Mouse (Mus musculus) hindbrain, postnatal 0 days (tissue): ENCODE results near the gene Endov. TPM values are rescaled to one million over a fixed set of nuclear protein-coding genes. Genes with fewer than 3 reads are reported as not detected.

Experiments
- ATAC-seq: fragments of 200-750 bp; cut with Nextera tagmentation; 2 replicates; pipeline ENCODE4 v1.8.0; 2017; ENCODE audit warnings: mild to moderate bottlenecking, moderate TSS enrichment, moderate library complexity
- DNase-seq: peaks from one replicate; pipeline ENCODE4 v3.0.0-alpha.2; 2015; ENCODE audit warnings: low spot score
- H3K27ac ChIP-seq: fragments of 300-500 bp; sonication (generic); 2 replicates; pipeline ENCODE4 v1.5.1; 2014; ENCODE audit warnings: mild to moderate bottlenecking
- H3K27me3 ChIP-seq: fragments of 300-500 bp; sonication (generic); 2 replicates; pipeline ENCODE4 v1.6.1; 2014; ENCODE audit warnings: low read length, mixed read lengths; ENCODE audit not compliant: insufficient read depth
- H3K36me3 ChIP-seq: fragments of 300-500 bp; sonication (generic); 2 replicates; pipeline ENCODE4 v1.6.1; 2014; ENCODE audit warnings: low read length, mixed read lengths; ENCODE audit not compliant: insufficient read depth
- H3K4me1 ChIP-seq: fragments of 300-500 bp; sonication (generic); 2 replicates; pipeline ENCODE4 v1.6.1; 2014; ENCODE audit warnings: antibody characterized with exemption, low read length, mixed read lengths; ENCODE audit not compliant: insufficient read depth
- H3K4me2 ChIP-seq: fragments of 300-500 bp; sonication (generic); 2 replicates; pipeline ENCODE4 v1.6.1; 2014; ENCODE audit warnings: low read depth, mild to moderate bottlenecking, low read length, moderate library complexity, mixed read lengths
- H3K4me3 ChIP-seq: fragments of 300-500 bp; sonication (generic); 2 replicates; pipeline ENCODE4 v1.5.1; 2014; ENCODE audit warnings: low read length
- H3K9ac ChIP-seq: fragments of 300-500 bp; sonication (generic); replicated peaks from 2 replicates; pipeline ENCODE4 v1.6.1; 2014; ENCODE audit warnings: mild to moderate bottlenecking, low read length, moderate library complexity, mixed read lengths
- H3K9me3 ChIP-seq: fragments of 300-500 bp; sonication (generic); 2 replicates; pipeline ENCODE4 v1.6.1; 2016; ENCODE audit warnings: low read length, mixed read lengths
- CTCF ChIP-seq: IDR thresholded peaks from 2 replicates; pipeline ENCODE4 v1.5.1; 2016; ENCODE audit warnings: antibody characterized with exemption, control low read depth, low read depth
- WGBS: fragments of 180-500 bp; shearing (Covaris S2); extraction: QIAGEN DNeasy Blood & Tissue Kit; methylation state at CpG from one replicate; pipeline ENCODE4 v1.1.7; 2014; 5-methylcytosine and 5-hydroxymethylcytosine counted together
- polyA plus RNA-seq: library from polyadenylated mRNA; unstranded; fragments of >200 nt; fragmentation: Nextera tagmentation; extraction: Ambion mirVana; gene quantifications from 2 replicates; pipeline ENCODE4 v1.2.1, GENCODE M21; 2015
- total RNA-seq: library from RNA; depleted of rRNA; stranded (reverse); fragments of >200 nt; gene quantifications from 2 replicates; pipeline ENCODE4 v1.2.3, GENCODE M21; 2014

The Endov gene
- total and polyA plus RNA-seq, 2 experiments from 2014 or later: 12.8 to 39.9 TPM

GRCm38 (mm10) chr11:119515823-119516676, 24.9 kb downstream of the Endov start:
- H3K4me3 ChIP-seq: no peak overlapping the region
- ATAC-seq (no peak), DNase-seq (no peak)
- H3K36me3 ChIP-seq: no peaks in the 10 kb centered on the region
- no peak overlapping the region for H3K9ac ChIP-seq
- no peaks in the 10 kb centered on the region for H3K27me3 ChIP-seq
- peaks cover 23% of the 10 kb centered on the region for H3K4me1 ChIP-seq
- 48% methylated on average over 16 of the region's 16 CpGs for WGBS
- no peak for TF ChIP-seq CTCF
- H3K4me2 ChIP-seq: no peak overlapping the region
- H3K27ac ChIP-seq: 0 out of 2 replicates have a peak overlapping the region, but pooled peaks have one; percentile 62
- no peaks in the 10 kb centered on the region for H3K9me3 ChIP-seq

- H3K9ac ChIP-seq: no peak overlapping the region
- H3K36me3 ChIP-seq: no peaks in the 10 kb centered on the region
- ATAC-seq: peak; percentile 57; the same call in 1 of the 2 replicates
- H3K27me3 ChIP-seq: no peaks in the 10 kb centered on the region
- DNase-seq: peak; percentile 54
- 63% methylated on average over 12 of the region's 12 CpGs for WGBS
- H3K27ac ChIP-seq: no peak overlapping the region
- H3K4me1 ChIP-seq: peaks cover 23% of the 10 kb centered on the region
- H3K9me3 ChIP-seq: no peaks in the 10 kb centered on the region
- peak; percentile 60 for TF ChIP-seq CTCF
- no peak overlapping the region for H3K4me3 ChIP-seq
- H3K4me2 ChIP-seq: no peak overlapping the region
These were observed 25.7 kb downstream of the Endov start for GRCm38 (mm10) chr11:119516677-119517361.

GRCm38 (mm10) chr11:119519387-119519786, 28.2 kb downstream of the Endov start:
- no peak overlapping the region for H3K9ac ChIP-seq
- peaks cover 23% of the 10 kb centered on the region for H3K4me1 ChIP-seq
- H3K27me3 ChIP-seq: no peaks in the 10 kb centered on the region
- H3K27ac ChIP-seq: no peak overlapping the region
- WGBS: 95% methylated on average over 1 of the region's 1 CpGs
- H3K36me3 ChIP-seq: no peaks in the 10 kb centered on the region
- no peak overlapping the region for H3K4me3 ChIP-seq
- no peak for ATAC-seq
- no peak for TF ChIP-seq CTCF
- no peak overlapping the region for H3K4me2 ChIP-seq
- H3K9me3 ChIP-seq: no peaks in the 10 kb centered on the region
- no peak for DNase-seq

- no peaks in the 10 kb centered on the region for H3K9me3 ChIP-seq
- 77% methylated on average over 5 of the region's 5 CpGs for WGBS
- no peak overlapping the region for H3K4me3 ChIP-seq
- TF ChIP-seq CTCF: no peak
- H3K27ac ChIP-seq: no peak overlapping the region
- DNase-seq (no peak), ATAC-seq (no peak)
- no peak overlapping the region for H3K4me2 ChIP-seq
- peaks cover 19% of the 10 kb centered on the region for H3K4me1 ChIP-seq
- H3K27me3 ChIP-seq: no peaks in the 10 kb centered on the region
- no peaks in the 10 kb centered on the region for H3K36me3 ChIP-seq
- no peak overlapping the region for H3K9ac ChIP-seq
These were observed 29.0 kb downstream of the Endov start for GRCm38 (mm10) chr11:119520005-119520712.

- Histone ChIP-seq H3K27ac (no peak overlapping the region), H3K9me3 (no peaks in the 10 kb centered on the region), H3K4me3 (no peak overlapping the region), H3K36me3 (no peaks in the 10 kb centered on the region), H3K4me1 (peaks cover 13% of the 10 kb centered on the region), H3K9ac (no peak overlapping the region), H3K4me2 (no peak overlapping the region), H3K27me3 (no peaks in the 10 kb centered on the region)
- no peak for TF ChIP-seq CTCF
- ATAC-seq: no peak
- DNase-seq: no peak
These were observed 29.5 kb downstream of the Endov start for GRCm38 (mm10) chr11:119520713-119521063.

GRCm38 (mm10) chr11:119521920-119522710, 31.0 kb downstream of the Endov start:
- ATAC-seq (peak; percentile 77), DNase-seq (peak; percentile 73)
- Histone ChIP-seq H3K4me1 (peaks cover 10% of the 10 kb centered on the region), H3K27ac (peak overlapping the region; percentile 16; the same call in 1 of the 2 replicates), H3K4me3 (no peak overlapping the region), H3K9ac (no peak overlapping the region), H3K36me3 (no peaks in the 10 kb centered on the region), H3K9me3 (no peaks in the 10 kb centered on the region), H3K4me2 (no peak overlapping the region), H3K27me3 (no peaks in the 10 kb centered on the region)
- no peak for TF ChIP-seq CTCF
- 58% methylated on average over 6 of the region's 6 CpGs for WGBS
